Mouse (Mus musculus) kidney, postnatal 4 days (tissue): ENCODE data around the gene Coro1a.
A peak's percentile ranks its signal among the peaks of the same experiment; 100 is the strongest.
"Not testable (repeated sequence)": the region's sequence is repeated elsewhere in the genome, so short reads cannot be mapped to it uniquely, and the experiment has no call there.

Source experiments
- DNase-seq, 2 experiments: peaks; one replicate each; pipeline ENCODE4 v3.0.0; 2021; ENCODE audit warnings: mixed read lengths in 2 of 2

The Coro1a gene

DNA sequence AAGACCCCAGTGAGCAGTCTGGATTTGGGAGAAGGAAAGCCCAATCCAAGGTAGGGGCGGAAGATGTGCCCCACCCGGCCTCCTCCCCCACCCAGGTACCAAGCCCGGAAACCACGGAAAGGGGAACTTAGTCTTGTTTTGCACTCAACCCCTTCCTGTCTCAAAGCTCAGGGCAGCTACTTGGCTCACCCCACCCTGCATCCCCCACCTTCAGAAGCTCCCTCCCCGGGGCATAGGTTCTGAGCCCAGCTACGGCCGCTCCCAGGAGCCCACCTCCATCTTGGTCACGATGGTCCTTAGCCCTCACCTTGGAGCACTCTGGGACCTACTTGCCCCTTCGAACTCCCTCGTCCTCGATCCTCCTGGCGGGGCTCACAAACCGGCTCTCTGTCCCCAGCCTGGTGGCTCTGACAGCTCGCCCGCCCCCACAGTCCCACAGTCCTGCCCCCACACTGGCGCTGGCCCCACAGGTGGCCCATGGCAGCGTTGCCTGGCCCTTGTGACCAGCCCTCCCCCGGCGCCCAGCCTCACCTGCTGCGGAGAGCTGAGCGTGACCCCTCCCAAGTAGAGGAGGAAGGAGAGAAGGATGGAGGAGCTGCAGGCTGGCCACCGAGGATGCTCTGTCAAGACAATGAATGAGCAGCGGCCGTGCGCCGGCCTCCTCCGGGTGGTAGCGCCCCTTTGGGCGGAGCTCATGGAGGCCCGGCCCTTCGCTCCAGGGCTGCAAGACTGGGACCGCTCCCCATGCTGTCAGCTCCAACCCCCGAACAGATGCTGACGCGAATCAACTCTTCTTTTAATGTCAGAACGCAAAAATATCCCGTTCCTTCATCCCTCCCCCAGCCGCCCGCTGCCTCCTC lies 3.2 kb downstream of the Coro1a start:
- DNase-seq: peak; percentile 77 to 84

DNA sequence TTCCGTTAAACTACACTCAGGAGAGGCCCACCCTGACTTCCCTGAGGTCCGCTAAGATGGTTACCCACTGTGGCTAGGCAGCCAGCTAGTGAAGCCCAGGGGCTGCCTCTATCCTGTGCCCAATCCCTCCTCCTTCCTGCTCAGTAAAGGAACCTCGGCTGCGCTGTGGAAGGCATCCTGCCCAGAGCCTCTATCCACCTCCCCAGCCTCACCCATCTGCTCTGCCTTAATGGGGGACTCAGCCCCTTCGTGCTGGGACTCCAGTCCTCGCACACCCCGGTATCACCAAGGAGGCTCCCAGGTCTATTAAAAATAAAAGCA lies 3.9 kb downstream of the Coro1a start:
- DNase-seq: no peak

DNA sequence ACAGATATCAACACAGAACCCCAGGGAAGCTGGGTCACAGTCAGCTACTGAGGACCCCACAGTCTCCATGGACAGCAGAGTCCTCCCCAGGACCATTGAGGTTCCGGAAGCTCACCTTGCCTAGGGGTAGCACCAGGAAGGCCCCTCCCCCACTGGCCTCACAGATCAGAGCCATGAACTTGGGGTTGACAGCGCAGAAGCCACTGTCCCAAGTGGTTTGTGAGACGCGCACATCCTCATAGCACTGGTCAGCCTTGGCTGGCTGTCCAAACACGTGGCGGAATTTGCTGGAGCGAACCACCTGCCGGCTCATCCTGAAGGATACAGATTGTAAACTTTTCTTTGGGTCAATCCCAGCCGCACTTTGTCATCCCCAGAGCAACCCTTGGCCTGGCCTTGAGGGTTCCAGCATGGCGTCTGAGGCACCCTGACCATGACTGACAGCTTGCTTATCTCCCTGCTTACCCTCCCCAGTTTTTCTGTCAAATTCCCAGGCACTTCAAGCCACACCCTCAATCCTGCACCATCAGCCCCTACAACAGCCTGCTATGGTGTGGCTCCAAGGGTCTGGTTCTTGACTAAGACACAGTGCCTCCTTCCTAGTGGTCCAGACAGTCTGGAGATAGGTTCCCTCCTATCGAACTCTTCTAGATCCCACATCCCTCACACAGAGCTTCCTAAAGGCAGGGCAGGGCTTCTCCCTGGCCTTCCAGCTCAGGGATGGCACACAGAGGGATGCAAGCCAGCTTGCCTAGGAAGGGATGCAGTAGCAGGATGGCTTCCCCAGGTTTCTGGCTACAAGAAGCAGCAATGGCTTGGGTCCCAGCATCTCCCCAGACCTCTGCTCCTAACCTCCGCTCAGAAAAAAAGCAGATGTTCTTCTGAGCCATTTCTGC lies 4.5 kb downstream of the Coro1a start:
- no peak for DNase-seq

DNA sequence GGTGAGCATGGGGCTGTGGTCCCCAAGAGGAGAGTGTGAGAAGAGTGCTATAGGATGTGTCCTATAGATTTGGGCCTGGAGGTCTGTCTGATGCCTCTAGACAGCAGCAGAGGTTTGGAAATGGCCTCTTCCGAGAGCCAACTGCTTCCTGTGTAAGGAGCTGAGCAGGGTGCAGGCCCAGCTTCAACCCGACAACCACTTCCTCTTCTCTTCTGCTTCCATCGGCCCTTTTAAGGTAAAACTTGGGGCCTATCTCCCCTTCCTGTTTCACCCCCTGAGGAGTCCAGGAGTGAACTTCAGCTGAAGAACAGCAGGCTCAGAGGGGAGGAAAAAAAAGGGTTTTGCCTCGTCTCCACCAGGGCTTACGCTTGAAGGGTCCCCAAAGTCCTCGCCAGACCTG lies 5.2 kb downstream of the Coro1a start:
- DNase-seq: no peak

DNA sequence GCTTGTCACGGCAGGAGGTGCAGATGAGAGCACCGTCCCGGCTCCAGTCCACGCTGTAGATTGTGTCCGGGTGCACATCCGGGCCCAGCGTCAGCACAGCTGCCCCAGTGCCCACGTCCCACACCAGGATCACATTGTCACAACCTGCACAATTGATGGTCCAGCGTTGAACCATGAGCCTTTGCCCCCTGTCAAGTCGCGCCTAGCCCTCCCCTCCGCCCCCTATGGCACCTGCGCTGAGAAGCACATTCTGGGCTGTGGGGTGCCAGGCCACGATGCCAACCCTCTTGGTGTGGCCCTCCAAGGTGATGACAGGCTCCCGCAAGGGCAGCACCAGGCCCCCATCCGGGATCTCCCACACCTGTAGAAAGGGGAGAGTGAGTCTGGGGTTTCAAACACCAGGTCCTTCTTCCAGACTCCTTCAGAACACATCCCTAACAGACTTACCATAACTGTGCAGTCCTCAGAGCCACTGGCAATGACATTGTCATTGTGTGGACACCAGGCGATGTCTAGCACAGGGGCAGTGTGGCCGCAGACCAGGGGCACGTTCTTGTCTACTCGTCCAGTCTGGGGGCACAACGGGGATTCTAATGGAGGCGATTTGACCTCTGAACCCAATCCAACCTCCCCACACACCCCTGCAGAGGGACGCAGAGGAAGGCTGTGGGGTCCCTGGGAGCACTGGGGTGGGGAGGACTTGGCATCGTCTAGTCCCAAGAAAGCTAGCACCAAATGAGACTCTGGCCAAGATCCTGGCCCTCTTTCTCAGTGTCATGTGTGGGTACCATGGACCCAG lies 5.8 kb downstream of the Coro1a start:
- DNase-seq: no peak

DNA sequence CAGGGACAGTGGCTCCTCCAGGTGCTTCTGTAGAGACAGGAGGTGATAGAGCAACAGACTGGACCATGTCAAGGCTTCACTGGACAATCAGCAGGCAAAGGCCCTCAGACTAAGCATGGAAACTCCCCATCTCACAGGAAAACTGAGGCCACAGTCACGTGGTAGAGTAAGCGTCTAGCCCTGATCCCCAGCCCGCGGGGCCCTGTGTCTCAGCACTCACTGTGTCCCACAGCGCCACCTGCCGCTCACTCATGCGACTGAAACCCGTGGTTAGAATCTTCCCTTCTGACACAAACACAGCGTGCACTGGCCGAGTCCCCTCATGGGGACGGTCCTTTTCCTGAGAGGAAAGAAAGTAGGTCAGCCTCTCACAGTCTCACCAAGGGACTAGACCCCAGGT lies 6.5 kb downstream of the Coro1a start:
- DNase-seq: peak; percentile 95 to 96

DNA sequence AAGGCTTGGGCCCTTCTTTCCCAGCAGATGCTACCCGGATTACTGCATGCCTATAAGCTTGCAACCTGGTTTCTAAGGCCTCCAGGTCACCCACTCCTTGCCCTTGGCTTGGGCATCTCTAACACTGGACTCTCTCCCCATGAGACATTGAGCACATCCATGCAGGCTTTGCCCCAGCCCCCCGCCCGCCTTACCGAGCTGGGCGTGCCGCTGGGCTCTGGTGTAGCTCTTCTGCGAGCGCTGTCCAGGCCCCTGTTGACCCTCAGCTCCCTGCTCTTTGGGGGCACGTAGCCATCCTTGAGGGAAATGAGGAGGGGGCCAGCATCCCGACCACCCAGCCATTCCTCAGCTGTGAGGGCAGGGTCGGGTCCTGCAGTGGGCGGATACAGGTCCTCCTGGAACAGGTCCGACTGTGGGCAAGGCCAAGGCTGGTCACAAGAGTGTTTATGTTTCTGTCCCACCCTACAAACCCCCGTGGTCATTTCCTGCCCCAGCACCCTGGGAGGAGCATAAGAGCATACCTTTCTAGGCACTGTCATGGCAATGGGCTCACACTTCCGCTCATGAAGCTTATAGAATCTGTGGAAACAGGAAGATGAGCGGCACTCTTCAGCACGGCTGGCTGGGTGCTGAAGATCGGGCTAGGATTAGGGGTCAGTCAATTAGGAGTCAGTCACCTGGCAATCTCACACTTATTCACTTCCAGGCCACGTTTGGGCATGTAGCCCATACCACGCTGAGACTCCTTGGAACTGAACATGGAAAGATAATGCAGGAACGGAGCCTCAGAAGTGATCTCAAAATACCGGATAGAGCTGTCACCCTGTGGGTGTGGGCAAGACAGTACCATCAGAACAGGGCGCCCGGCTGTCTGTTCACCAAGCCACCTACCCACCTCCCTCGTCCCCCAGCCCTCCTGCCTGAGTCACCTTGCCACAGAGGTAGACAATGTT lies 7.2 kb downstream of the Coro1a start:
- no peak for DNase-seq

DNA sequence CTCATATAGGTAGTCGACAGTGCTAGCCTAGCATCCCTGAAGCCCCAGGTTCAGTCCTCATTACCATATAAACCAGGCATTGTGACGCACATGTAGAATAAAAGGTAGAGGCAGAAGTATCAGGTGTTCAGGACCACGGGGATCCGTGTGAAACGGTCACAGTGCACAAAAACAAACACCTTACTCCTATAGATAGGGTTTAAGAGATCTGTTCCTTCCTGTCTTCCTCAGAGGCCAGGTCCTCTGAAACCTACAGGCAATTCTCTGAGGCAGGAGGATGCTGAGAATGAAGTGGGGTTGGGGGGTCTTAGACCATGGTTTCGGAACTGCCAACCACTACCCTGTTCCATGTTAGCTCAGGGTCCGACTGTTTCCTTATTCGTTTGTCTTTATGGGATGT lies 9.7 kb downstream of the Coro1a start:
- no peak for DNase-seq

DNA sequence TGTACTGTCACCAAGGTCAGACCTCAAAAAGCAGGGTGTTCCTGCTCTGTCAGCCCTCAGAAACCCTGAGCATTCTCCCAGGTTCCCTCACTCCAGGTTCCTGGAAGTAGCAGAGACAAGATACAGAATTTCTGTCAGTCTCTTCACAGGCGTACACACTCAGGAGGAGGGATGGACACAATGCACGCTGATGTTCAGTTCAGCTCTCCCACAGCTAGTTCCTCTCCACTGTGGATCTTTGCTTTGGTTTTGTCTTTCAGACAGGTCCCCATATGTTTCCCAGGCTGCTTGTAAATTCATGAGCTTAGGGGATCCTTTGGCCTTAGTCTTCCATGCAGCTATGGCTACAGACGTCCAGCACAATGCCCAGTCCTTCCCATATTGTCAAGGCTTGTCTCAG lies 10.7 kb downstream of the Coro1a start:
- no peak for DNase-seq

DNA sequence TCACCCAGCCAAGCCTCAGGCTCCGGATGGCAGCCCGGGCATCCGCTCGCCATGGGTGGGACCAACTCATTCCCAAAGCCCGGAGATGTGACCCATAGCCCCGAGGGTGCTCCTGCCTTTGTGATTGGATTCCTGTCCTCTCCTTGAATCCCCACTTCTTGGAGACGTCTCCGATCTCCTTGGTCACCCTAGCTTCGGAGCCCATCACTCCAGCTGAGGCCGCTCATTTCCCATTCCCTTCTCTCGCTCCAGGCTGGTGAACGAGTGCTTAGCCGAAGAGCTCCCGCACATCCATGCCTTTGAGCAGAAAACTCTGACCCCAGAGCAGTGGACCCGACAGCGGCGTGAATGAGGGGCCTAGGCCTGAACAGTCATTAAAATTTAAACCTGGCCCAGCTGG lies 11.3 kb downstream of the Coro1a start:
- no peak for DNase-seq

DNA sequence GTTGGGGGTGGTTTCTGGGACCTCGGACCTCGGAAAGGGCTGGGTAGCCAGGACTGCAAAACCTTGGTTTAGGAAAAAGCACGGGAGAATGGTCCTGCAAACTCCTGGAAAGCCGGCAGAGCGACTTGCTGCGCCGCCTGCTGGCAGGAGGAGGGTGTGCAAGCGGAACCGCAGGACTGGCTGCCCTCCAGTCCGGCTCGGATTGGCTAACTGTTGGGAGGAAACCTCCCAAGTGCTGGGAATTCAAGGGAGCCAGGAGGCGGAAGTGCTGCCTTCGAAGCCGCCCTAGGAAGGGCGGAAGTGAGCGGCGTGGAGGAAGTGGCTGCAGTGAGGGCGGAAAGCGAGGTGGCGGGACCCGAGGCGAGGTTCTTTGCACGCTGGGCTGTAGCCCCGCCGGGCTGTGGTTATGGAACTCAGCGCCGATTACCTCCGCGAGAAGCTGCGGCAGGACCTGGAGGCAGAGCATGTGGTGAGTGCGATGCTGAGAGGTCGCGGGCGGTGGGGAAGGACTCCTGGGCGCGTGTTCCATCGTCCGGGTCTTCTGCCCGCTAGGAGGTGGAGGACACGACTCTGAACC lies 11.9 kb downstream of the Coro1a start, which contains the start of gene Slx1b:
Gene Slx1b, minus strand, starts transcription at position 154 of the 577 bp plus-strand sequence.
- peak; percentile 94 to 97 for DNase-seq

DNA sequence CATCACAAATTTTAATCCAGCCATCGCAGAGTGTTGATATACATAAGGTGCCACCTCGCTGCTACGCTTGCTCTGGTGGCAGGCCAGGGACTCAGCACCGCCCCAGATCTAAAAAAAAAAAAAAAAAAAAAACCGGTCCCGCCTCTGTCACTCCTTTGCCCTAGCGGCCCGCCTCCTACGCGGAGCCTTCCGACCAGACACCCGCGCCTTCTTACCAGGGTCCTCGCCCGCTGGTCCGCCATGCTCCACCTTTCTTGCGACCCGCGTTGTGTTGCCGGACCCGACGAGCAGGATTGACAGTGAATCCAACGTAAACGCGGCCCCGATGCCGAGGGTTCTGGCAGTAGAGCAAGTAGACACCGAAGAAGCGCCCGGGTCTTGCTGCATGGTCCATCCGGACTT lies 12.4 kb downstream of the Coro1a start, which contains the start of gene Bola2:
Gene Bola2, plus strand, starts transcription at position 192 of the 402 bp plus-strand sequence.
- DNase-seq: peak; percentile 79 to 88

DNA sequence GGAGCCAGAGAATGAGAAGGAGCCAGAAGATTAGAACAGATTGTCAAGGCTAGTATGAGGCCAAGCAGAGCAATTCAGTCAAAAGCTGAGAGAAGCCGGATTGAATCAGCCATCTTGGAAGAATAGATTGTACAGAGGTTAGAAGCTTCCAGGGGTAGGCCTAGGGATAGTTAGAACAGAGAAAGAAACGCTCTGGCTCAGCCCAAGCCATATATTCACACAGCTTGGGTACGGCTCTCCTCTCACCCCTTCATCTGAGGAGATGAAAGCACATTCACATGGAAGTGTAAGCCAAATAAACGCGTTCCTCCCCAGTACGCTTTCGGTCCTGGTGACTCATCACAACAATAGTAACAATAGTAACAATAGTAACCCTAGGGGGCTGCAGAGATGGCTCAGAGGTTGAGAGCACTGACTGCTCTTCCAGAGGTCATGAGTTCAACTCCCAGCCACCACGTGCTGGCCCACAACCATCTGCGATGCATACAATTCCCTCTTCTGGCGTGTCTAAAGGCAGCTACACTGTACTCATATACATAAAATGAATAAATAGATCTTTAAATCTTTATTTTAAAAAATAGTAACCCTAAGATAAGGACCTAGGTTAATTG lies 13.0 kb downstream of the Coro1a start:
- DNase-seq: no peak

DNA sequence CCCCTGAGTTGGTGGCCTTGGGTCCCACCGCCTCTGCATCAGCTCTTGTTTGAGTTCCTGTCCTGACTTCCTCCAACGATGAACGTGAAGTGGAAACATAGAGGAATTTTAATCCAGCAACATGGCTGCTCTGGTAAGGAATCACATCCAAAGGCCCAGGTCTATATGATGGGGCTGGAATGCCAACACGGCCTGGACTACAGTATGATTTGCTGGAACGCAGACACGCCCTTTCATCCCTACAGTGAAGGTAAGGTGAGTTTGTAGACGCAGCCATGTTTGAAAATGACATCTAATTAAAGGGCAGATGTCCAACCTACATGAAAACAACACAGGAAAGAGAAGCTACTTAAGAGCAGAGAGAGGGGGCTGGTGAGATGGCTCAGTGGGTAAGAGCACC lies 13.8 kb downstream of the Coro1a start:
- no peak for DNase-seq

DNA sequence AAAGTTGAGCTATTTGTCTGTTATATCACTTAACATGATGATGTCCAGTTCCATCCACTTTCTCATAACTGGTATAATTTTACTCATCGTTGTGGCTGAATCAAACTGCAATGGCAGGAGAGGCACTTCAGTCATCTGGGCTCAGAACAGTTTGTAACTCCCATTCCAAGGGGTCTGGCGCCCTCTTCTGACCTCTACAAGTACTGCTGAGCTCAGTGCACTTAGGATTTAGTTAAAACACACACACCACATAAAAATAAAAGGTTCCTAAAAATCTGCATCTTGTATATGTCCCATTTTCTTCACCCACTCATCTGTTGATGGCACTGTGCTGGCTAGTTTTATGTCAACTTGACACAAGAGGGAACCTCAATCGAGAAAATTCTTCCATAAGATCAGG lies 14.3 kb downstream of the Coro1a start:
- peak; percentile 92 for DNase-seq

DNA sequence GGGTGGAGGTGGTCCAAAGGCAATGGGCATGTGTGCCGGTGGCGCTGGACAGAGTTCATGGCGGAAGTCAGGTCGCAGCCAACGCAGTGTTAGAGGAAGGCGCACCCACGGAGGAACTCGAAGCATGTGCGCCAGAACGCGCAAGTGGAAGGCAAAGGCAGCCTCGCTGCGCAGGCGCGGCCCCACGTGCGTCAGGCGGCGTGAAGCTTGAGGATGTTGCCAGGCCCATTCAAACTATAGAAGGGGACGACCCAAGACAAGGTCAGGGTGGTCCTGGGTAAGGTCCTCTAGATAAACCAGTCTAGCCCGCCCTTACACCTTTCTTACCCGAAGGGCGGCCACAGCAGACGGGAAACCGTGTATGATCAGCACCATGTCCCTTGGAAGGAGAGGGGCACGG lies 15.2 kb downstream of the Coro1a start:
- DNase-seq: no peak

DNA sequence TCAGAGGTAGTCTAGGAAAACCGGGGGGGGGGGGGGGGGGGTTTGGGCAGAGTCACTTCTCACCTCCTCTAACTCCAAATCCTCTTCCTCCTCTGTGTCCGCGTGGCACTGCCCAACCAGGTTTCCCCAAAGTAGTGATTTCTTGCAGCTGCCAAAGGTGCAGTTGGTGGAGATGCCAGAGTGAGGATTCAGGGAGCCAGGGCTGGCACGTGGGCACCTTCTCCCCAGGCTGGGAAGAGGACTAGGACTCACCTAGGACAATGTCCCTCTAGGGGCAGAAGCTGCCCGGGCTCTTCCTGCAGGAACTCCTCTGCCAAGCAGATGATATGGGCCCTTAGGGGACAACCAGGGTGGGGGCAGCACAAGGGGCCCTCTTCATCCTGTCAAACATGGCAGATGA lies 15.9 kb downstream of the Coro1a start:
- DNase-seq: no peak

DNA sequence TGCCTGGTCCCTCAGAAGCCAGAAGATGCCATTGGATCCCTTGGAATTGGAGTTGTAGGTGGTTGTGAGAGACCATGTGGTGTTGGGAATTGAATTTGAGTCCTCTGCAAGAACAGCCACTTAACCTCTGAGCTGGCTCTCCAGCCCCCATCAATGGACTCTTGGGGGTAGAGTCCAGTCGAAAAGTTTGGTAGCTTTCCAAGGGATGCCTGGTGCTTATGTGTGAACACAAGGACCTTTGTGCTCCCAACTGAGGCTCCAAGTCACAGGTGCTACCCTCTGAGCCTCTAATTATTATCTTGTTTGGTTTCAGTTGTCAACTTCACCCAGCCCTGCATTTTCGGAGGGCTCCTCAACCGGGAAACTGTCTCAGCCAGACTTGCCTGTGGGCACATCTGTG lies 16.9 kb downstream of the Coro1a start:
- DNase-seq: no peak

DNA sequence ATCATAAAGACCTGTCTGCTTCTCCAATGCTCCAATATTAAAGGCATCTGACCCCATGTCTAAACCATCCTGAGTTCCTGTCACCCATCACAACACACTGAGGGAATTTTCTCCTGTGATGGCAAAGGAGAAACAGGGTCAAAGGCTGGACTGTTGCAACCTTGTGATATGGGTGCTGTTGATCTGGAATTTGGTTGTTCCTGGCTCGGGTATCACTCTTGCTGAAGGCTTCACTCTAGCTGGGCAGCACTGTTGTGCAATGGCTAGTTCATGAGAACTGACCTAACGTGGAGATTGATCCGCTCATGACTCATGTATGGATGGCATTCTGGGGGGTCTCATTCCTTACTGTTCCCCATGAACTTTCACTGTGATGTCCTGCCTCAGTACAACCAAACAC lies 18.6 kb downstream of the Coro1a start:
- DNase-seq: no peak

DNA sequence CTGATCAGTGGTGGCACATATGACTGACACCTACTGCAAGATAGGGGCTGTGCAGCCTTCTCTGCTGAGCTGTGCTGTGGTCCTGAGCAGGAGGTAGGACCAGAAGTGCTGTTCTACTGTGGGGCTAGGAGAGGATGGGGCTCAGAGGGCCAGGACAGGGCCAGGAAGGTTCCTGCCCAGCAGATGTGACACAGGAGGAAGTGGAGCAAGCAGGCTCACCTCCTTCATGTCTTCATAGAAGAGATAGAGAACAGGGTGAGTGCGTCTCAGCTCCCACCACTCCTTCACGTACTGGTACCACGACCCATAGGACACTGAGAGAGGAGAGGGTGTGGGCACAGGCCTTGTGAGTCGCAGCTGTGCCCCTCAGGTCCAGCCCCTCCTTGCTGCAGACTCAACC lies 19.4 kb downstream of the Coro1a start:
- not testable (repeated sequence) for DNase-seq

DNA sequence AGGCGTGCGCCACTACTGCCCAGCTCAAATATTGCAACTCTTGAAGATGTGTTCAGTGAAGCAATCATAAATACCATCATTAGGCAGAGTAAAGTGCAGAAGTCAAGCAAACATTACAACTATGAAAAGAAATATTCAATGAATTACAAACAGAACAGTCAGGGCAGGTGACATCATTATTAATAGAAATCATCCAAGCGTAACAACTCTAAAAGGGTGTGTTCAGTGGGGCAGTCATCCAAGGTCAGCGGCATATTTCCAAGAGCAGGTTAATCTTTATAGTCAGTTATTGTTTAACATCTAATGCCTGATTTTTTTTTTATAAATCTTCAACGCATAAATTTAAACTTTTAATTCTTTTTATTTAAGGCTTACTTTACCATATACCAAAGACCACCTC lies 26.4 kb downstream of the Coro1a start:
- DNase-seq: no peak
